Mouse (Mus musculus) urinary bladder, postnatal 10 days (tissue): ENCODE data around the gene Gsc.
"Not testable (repeated sequence)": the region's sequence is repeated elsewhere in the genome, so short reads cannot be mapped to it uniquely, and the experiment has no call there.

Source experiments
- DNase-seq: peaks from one replicate; pipeline ENCODE4 v3.0.0; 2022; ENCODE audit warnings: low spot score

Gene Gsc

DNA sequence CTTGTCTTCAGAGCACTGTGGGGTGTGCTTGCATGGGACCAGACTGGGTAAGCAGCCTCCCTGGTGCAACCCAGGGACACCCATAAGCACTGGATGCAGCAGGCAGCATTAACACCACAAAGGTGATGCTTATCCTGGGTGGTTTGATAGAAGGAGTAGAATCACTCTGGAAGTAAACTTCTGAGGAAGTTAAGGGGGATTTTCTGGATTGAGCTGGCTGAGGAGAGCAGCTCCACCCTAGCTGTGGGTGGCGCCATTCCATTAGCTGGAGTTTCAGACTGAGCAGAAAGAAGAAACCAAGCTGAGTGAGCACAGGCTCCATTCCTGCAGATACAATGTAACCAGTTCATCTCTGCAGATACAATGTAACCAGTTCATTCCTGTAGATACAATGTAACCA, 20.1 kb downstream of the Gsc start:
- no peak for DNase-seq

DNA sequence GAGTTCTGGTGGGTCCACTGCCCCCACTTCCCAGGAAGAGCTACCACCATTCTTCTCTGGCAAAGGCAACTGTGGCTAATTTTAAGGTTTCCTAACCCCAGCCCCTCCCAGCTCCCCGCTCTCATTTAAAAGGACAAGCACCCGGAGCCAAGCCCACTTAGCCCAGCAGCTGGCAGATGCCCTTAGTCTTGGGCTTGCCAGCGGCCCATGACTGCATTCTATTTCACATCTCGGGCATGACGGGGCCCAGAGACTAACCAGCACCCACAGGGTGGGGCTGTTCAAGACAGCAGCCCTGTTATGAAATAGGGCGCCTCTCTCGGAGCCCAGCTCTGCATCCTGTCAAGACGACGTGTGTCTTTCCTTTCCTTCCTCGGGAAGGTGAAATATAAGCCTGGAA, 22.9 kb downstream of the Gsc start:
- DNase-seq = no peak

DNA sequence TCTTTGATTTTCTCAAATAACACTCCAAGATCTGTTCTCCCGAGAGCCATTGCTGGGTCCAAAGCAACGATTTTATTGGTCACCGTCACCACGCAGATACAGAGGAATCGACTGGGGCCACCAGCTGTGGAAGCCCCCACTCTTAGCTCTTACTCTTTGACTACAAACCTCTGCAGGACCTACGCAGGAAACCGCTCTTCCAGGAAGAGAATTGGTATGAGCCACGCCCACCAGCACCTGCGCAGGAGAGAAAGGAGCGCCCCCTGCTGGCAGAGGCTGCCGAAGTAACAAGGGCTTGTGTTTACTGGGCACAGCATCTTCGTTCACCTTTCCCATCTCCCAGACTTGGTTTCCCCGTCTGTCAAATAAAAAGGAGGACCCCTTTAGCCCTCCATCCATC, 25.0 kb downstream of the Gsc start:
- no peak for DNase-seq

DNA sequence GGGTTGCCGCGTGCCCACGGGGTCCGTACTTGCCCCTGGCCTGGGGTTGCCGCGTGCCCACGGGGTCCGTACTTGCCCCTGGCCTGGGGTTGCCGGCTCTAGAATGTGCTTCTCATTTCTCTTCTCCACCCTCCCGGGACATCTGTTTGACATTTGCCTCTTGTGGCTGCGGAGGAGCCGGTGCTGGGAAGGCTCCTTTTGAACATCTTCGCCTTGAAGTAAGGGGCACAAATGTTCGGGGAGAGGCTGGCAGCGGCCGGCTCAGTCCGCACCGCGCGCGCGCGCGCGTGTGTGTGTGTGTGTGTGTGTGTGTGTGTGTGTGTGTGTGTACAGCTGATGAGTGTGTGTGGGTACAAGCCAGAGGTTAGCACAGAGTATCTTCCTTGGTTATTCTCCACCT, 26.1 kb downstream of the Gsc start:
- DNase-seq = not testable (repeated sequence)

DNA sequence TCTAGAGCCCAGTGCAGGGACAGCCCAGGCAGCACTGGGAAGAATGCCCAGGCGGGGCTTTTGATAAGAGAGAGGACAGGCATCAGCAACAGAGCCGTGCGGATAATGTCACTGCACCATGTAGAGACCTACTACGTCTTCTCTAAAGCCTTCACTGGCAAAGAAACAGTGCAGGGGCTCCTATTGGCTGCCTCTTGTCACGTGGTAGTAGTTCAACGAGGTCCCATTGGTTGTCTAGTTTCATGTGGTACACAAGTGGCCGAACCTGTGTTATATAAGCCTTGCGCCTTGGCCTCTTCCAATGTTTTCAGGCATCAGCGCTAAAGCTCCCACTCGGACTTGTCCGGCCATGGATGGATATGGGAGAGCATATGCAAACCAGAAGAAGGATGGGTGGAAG, 29.4 kb downstream of the Gsc start:
- DNase-seq = no peak

DNA sequence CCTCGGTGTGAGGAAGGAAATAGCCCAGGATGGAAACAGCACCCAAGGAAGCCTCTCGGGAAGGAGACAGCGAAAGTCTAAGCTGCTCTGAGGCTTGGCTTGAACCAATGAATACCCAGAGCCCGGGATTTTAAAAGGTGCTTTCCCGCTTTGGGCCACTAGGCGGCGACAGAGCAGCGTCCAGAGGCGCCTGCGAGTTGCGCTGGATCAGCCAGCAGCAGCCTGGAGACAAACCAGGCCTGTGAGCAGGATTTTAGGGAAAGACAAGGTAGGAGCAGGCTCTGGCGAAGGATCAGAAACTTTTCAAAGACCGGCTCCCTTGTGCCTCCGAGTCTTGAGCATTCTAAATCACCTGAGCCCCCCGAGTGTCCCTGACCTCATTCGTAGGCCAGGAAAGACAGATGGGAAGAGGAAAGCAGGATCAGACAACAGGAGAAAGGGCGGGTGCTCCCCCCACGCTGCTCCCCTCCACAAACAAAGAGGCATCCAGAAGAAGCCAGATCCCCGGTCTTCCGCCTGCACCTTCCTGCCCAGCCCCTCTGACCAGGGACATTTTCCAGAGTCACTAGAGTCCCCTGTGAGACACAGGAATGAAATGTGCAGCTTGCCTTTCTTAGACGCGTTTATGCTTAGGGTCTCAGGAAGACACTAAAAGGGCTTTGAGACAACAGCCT, 32.9 kb downstream of the Gsc start:
- DNase-seq = peak; percentile 56

DNA sequence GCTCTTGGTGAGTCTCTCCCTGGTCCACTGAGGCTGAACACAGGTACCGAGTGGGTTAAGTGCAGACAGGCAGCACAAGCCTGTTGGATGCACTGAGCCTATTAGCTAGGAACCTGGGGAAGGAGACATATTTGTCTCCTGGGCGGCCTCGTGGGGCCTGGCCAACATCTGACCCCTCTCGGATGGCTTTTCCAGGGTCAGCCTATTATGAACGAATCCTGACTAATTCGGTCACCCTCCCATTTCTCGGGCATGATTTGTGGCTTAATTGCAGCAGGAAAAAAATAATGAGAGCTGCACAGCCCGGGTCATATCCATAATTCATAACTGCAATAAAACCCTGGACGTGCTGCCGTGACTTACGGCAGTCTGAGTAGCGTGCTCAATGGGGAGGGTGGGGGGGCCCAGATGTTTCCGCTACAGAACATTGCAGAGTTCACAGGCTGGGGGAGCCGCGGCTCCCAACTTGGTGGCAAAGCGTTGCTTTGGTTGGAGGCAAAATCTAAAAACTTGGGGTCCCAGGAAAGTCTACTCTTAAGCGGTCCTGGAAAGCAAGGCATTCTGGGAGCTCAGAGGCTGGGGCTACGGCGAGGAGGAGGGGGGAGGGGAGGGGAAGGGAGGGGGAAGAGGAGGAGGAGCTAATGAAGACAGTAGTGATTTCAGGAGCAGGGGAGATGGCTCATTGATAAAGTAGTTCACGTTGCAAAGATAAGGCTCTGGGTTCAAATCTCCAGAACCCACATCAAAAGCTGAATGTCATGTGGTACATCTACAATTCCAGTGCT, 39.0 kb downstream of the Gsc start:
- no peak for DNase-seq

DNA sequence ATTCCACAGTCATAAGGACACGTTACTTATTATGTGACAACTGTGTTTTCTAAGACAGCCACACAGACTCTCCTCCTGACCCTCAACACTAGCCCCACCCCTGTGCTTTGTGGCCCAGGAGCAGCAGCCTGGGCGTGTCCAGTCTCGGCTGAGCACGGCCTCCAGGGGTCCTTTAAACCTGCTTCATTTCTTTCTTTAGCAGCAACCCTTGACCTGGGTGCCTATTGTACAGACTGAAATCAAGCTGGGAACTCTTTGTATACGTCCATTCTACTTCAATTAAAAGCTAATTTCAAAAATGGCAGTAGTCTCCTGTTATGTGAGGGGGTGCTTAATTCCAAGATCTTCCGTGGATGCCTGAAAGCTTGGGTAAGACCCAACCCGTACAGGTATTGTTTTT, 39.9 kb downstream of the Gsc start:
- DNase-seq = no peak

DNA sequence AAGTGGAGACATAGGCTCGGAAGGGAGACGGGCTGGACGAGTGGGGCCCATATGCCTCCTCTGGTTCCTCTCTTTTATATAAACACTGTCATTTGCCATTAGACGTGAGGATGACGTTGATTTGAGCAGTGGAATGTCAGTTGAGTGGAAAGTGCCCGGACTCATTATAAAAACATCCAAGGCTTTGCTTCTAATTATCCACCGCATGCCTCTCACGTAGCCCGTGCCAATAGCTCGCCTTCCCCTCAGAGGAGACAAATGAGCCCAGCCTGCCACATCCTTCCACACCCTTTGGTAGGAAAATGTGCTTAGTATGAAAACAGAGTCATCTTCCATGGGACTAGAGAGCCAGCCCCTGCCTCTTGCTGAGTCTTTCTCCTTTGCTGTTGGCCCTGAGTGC, 41.8 kb downstream of the Gsc start:
- DNase-seq = no peak

DNA sequence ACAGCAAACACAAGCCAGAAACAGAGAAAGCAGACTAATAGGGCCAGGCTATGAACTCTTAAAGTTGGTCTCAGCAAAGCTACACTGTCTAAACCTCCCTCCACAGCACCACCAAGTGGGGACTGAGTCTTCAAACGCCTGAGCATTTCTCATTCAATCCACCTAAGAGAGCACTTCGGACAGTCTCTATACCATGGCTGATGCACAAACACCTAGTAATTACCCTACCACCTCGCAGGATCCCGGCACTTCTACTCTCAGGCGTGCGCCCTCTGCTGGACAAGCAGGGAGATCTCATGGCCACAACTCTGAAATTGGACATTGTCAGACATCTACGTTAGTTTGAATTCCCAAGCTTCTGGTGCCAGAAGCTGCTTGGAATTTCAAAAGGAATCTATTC, 46.2 kb downstream of the Gsc start:
- no peak for DNase-seq

DNA sequence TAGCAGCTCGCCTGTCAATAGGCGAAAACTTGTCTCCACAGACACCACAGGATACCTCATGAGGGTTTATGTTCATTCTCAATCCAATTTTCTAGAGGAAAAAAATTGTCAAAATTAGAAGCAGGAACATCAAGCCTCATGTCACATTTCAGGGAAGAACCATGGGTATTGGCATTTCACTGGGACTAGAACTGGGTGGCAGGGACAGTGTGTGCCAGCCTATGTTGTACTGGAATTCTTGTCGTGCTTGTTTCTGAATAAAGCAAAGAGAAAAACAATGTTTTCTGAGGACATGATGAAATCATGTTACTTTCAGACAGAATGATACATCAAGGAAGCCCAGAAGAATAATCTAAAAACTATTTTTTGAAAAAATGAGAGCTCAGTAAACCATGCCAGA, 47.5 kb downstream of the Gsc start:
- no peak for DNase-seq

DNA sequence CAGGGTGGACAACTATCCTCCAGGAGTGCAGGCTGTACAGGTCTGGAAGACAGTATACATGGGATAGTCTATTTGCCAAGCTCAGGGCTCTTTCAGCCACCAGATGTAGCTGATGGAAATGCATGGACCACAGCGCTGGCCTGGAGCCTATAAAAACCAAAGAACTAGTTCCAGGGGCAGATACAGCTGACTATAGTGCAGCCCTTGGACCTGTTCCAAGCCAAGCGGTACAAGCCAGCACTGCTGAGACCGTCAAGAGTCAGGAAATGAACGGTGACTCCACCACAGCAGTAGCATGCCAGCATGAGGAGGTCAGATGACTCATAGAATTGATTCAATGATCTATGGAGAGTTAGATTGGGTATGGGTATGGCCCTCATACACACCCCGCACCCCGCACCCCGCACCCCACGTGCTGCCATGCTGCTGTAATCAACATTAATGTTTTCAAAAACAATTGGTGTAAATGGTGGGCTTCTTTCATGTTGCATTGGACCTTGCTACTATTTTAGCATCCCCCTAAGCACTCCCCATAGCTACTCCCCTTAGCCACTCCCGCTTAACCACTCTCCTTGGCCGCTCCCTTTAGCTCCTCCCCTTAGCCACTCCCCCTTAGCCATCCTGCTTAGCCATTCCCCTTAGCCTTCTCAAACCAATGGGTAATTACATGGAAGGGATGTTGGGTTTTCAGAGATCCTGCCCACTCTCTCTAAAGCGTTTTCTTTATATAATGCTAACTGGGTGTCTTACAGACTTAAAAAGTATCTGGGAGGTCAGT, 50.3 kb downstream of the Gsc start:
- DNase-seq = no peak
